Mouse (Mus musculus): ENCODE data around the gene Nr5a2.

DNA sequence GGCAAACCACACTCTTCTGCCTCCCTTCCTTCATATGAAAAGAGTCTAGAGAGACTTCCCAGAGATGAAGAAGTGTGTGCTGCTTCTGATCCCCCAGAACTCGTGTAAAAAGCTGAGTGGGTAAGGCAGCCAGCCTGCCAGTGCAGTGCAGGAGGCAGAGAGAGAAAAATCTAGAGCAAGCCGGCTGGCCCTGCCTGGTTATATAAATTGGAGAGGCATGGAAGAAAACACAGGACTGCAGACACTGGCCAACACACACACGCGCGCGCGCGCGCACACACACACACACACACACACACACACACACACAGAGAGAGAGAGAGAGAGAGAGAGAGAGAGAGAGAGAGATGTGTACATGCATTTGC, 24.3 kb downstream of the Nr5a2 start:
- TF ChIP-seq REST (IDR thresholded peaks at IDR 0.05; ENCODE audit: insufficient read depth, insufficient read length) (no peak), USF1 (IDR thresholded peaks at IDR 0.05; ENCODE audit: low read depth) (no peak), POLR2A (IDR thresholded peaks at IDR 0.05; ENCODE audit: insufficient read length, low read depth) (no peak), E2F4 (IDR thresholded peaks at IDR 0.05; ENCODE audit: insufficient read depth) (no peak), CEBPB (IDR thresholded peaks at IDR 0.05; ENCODE audit: insufficient read depth, poor library complexity, severe bottlenecking) (no peak), TCF3 (IDR thresholded peaks at IDR 0.05; ENCODE audit: insufficient read length, low read depth) (no peak)

Measured in myocyte (in vitro differentiated cells).